Mouse (Mus musculus): ENCODE measurements around the gene 4930451I11Rik. TPM values are rescaled to one million over a fixed set of nuclear protein-coding genes. Genes with fewer than 3 reads are reported as not detected.

Gene 4930451I11Rik
- polyA plus RNA-seq (2014; fragmentation: Illumina TruSeq; extraction: RNeasy Lipid Tissue Mini Kit (QIAGEN cat#74804)) = not detected

DNA sequence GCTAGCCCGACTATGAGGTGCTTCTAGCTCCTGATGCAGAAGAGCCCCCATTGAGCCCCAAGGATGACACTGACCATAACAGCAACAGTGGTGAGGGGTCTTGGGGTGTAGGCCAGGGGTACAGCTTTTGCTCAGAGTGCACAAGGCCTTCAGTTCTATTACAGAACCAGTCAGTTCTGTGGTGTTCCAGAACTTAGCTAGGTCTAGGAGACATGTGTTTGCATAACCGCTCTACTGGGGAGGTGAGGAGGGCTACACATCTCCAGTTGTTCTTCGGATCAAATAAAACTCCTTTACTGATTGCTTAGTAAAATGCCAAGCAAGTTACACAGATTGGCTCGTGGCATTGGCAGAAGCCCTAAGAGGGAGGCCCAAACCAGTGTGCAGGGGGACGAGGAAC lies at the start of gene 4930451I11Rik:
4930451I11Rik (minus strand) TSS at position 101 of the 400 bp plus-strand sequence.

GRCm38 (mm10) chr7:126862147-126862784 lies 30.8 kb upstream of the 4930451I11Rik start, which contains the start of gene Ino80e:
Gene Ino80e (minus strand): TSS chr7:126862377.

DNA sequence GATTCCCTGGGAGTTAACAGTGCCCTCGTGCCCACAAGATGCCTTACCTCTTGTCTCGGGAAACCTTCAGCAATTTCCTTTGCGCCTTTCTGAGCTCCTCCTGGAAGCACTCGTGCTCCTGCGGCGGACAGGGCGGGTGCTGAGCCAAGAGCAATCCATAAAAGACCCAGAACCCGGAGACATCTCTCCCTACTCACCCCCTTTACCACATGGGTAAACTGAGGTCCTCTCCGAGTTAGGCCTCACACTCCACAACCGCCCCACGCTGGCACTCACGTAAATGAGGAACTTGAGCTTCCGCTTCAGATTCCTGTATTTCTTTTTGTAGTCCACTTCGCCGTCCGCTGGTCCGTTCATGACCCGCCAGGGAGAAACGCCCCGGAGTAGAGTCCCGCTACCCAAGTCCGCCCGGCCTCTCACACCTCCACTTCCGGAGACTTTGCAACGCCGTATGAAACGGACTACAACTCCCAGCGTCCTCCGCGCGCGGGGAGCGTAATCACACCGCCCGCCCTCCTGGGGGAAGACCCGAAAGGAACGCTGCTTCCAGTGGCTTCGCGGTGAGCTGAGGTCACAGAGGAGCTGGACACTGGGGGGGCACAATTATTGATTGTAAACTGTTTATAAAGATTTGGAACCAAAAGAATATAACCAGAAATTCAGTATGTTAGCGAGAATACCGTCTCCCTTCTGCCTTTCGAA lies 30.1 kb upstream of the 4930451I11Rik start, which contains the start of gene Hirip3:
Hirip3 (plus strand) TSS at position 544 of the 702 bp plus-strand sequence.

DNA sequence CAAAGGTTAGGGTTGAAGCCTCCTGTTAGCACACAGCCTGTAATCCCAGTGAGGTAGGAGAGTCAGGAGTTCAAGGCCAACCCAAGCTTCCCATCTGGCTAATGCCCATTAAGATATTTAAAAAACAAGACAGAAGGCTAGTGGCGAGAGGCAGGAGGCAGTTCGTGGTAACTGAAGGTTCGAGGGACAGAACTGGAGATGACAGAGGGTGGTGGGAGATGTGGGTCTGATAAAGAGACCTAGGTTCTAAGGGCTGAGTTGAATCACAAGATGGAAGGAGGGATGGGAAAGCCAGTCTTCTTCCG lies 15.6 kb upstream of the 4930451I11Rik start, which contains the start of gene Doc2a:
Doc2a (plus strand) TSS at position 301 of the 305 bp plus-strand sequence.

DNA sequence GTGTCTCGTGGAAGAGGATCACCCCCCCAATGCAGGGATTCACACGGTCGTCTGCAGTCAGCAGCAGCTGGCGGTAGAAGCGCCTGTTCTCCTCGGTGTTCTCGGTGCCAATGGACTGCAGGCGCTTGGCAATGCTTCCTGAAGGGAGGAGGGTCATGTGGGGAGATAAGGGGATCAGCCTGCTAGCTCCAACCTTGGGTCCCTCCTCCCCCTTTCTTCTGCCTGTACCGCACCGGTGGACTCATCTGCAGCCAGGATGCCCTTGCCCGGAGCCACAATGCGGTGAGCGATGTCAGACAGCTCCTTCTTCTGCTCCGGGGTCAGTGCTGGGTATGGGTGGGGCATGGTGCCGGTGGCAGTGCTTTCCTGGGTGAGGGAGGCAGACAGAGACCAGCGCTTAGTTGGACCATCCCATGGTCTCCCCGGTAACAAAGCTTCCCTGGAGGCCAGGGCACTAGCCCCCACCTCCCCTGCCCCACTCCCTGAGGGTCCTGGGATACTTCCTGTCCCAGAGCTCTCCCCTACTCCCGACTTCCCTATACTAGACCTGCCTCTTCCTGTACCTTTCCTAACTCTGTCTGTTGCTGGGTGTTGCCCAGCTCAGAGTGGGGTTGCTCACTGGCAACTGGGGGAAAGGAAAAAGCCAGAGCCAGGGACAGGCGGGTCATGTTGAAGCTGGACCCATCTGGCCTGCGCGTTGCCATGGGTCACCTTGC lies 33.9 kb downstream of the 4930451I11Rik start, which contains the start of gene Fam57b:
Fam57b (plus strand) TSS at position 258 of the 716 bp plus-strand sequence.

DNA sequence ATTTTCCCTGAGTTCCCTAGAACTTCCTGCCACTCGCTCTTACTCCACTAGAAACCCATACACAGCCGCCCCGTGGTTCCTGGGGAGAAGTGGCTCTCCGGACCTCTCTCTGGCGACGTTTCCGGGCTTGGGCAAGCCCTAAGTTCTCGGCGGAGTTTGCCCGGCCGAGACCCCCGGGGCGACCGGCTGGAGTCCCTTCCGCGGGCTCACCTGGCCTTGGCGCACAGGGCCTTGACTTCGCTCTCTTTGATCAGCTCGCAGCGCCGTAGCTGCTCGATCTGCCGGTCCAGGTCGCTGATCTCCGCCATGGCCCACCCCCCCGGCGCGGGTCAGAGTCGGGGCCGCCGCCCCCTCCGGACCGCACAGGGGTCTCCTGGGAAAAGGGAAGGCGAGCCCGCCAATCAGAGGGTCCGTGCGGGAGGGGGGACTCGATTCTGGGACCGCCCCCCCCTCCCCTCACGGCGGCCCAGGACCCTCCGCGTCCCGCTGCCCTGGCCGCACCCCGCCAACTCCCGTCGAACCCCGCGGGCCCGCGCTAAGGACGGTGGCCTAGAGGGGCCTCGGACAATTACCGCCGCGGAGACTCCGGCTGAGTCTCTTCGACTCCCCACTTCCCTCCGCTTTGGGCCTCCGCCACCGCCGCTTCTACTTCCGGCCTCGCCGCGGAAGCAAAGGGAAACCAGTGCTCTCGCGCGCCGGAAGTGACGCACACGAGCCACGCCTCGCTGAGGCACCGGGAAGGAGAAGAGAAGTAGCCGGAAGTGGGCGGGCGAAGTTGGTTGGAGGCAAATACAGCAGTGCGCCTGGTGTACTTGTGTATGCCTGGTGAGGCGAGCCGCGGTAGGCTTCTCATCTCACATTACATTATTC lies 39.4 kb downstream of the 4930451I11Rik start, which contains the start of gene Ppp4c:
Ppp4c (minus strand) TSS at position 646 of the 870 bp plus-strand sequence.

GRCm38 (mm10) chr7:126780971-126781635 lies 50.3 kb downstream of the 4930451I11Rik start, which contains the start of gene Tbx6:
Gene Tbx6 (plus strand): TSS chr7:126781483.

Other genes starting within 250 kb of the 4930451I11Rik start
- 0.26 TPM for gene Apobr, start 246.7 kb downstream of the 4930451I11Rik start, polyA plus RNA-seq (2014; fragmentation: Illumina TruSeq; extraction: RNeasy Lipid Tissue Mini Kit (QIAGEN cat#74804))
- gene Cln3, start 245.8 kb downstream of the 4930451I11Rik start, polyA plus RNA-seq (2014; fragmentation: Illumina TruSeq; extraction: RNeasy Lipid Tissue Mini Kit (QIAGEN cat#74804)) = 1.4 TPM
- not detected for gene Il27, start 236.7 kb downstream of the 4930451I11Rik start, polyA plus RNA-seq (2014; fragmentation: Illumina TruSeq; extraction: RNeasy Lipid Tissue Mini Kit (QIAGEN cat#74804))
- gene Nupr1, start 200.8 kb downstream of the 4930451I11Rik start, polyA plus RNA-seq (2014; fragmentation: Illumina TruSeq; extraction: RNeasy Lipid Tissue Mini Kit (QIAGEN cat#74804)) = 10.7 TPM
- gene Sgf29, start 182.3 kb downstream of the 4930451I11Rik start, polyA plus RNA-seq (2014; fragmentation: Illumina TruSeq; extraction: RNeasy Lipid Tissue Mini Kit (QIAGEN cat#74804)) = 2.7 TPM
- gene Sult1a1, start 155.2 kb downstream of the 4930451I11Rik start, polyA plus RNA-seq (2014; fragmentation: Illumina TruSeq; extraction: RNeasy Lipid Tissue Mini Kit (QIAGEN cat#74804)) = 42.1 TPM
- 0.26 TPM for gene Bola2, start 136.2 kb downstream of the 4930451I11Rik start, polyA plus RNA-seq (2014; fragmentation: Illumina TruSeq; extraction: RNeasy Lipid Tissue Mini Kit (QIAGEN cat#74804))
- gene Slx1b, start 135.9 kb downstream of the 4930451I11Rik start, polyA plus RNA-seq (2014; fragmentation: Illumina TruSeq; extraction: RNeasy Lipid Tissue Mini Kit (QIAGEN cat#74804)) = 1.2 TPM
- gene Coro1a, start 123.9 kb downstream of the 4930451I11Rik start, polyA plus RNA-seq (2014; fragmentation: Illumina TruSeq; extraction: RNeasy Lipid Tissue Mini Kit (QIAGEN cat#74804)) = 2.9 TPM
- gene Mapk3, start 72.0 kb downstream of the 4930451I11Rik start, polyA plus RNA-seq (2014; fragmentation: Illumina TruSeq; extraction: RNeasy Lipid Tissue Mini Kit (QIAGEN cat#74804)) = 15.3 TPM
- not detected for gene Gdpd3, start 65.3 kb downstream of the 4930451I11Rik start, polyA plus RNA-seq (2014; fragmentation: Illumina TruSeq; extraction: RNeasy Lipid Tissue Mini Kit (QIAGEN cat#74804))
- gene Ypel3, start 54.7 kb downstream of the 4930451I11Rik start, polyA plus RNA-seq (2014; fragmentation: Illumina TruSeq; extraction: RNeasy Lipid Tissue Mini Kit (QIAGEN cat#74804)) = 9.1 TPM
- gene Tbx6, start 50.2 kb downstream of the 4930451I11Rik start, polyA plus RNA-seq (2014; fragmentation: Illumina TruSeq; extraction: RNeasy Lipid Tissue Mini Kit (QIAGEN cat#74804)) = not detected
- 36.4 TPM for gene Ppp4c, start 39.1 kb downstream of the 4930451I11Rik start, polyA plus RNA-seq (2014; fragmentation: Illumina TruSeq; extraction: RNeasy Lipid Tissue Mini Kit (QIAGEN cat#74804))
- gene Fam57b, start 34.0 kb downstream of the 4930451I11Rik start, polyA plus RNA-seq (2014; fragmentation: Illumina TruSeq; extraction: RNeasy Lipid Tissue Mini Kit (QIAGEN cat#74804)) = 1.5 TPM
- not detected for gene Doc2a, start 15.8 kb upstream of the 4930451I11Rik start, polyA plus RNA-seq (2014; fragmentation: Illumina TruSeq; extraction: RNeasy Lipid Tissue Mini Kit (QIAGEN cat#74804))
- 21.5 TPM for gene Hirip3, start 30.3 kb upstream of the 4930451I11Rik start, polyA plus RNA-seq (2014; fragmentation: Illumina TruSeq; extraction: RNeasy Lipid Tissue Mini Kit (QIAGEN cat#74804))
- gene Ino80e, start 30.7 kb upstream of the 4930451I11Rik start, polyA plus RNA-seq (2014; fragmentation: Illumina TruSeq; extraction: RNeasy Lipid Tissue Mini Kit (QIAGEN cat#74804)) = 19.9 TPM
- 8.2 TPM for gene Taok2, start 53.1 kb upstream of the 4930451I11Rik start, polyA plus RNA-seq (2014; fragmentation: Illumina TruSeq; extraction: RNeasy Lipid Tissue Mini Kit (QIAGEN cat#74804))
- gene Tmem219, start 91.3 kb upstream of the 4930451I11Rik start, polyA plus RNA-seq (2014; fragmentation: Illumina TruSeq; extraction: RNeasy Lipid Tissue Mini Kit (QIAGEN cat#74804)) = 6.6 TPM
- 1.9 TPM for gene Kctd13, start 97.2 kb upstream of the 4930451I11Rik start, polyA plus RNA-seq (2014; fragmentation: Illumina TruSeq; extraction: RNeasy Lipid Tissue Mini Kit (QIAGEN cat#74804))
- not detected for gene Asphd1, start 117.9 kb upstream of the 4930451I11Rik start, polyA plus RNA-seq (2014; fragmentation: Illumina TruSeq; extraction: RNeasy Lipid Tissue Mini Kit (QIAGEN cat#74804))
- gene Sez6l2, start 118.9 kb upstream of the 4930451I11Rik start, polyA plus RNA-seq (2014; fragmentation: Illumina TruSeq; extraction: RNeasy Lipid Tissue Mini Kit (QIAGEN cat#74804)) = 2.7 TPM
- gene Cdipt, start 144.3 kb upstream of the 4930451I11Rik start, polyA plus RNA-seq (2014; fragmentation: Illumina TruSeq; extraction: RNeasy Lipid Tissue Mini Kit (QIAGEN cat#74804)) = 13.1 TPM
- 0.91 TPM for gene Cdiptos, start 144.5 kb upstream of the 4930451I11Rik start, polyA plus RNA-seq (2014; fragmentation: Illumina TruSeq; extraction: RNeasy Lipid Tissue Mini Kit (QIAGEN cat#74804))
- 0.46 TPM for gene Mvp, start 183.0 kb upstream of the 4930451I11Rik start, polyA plus RNA-seq (2014; fragmentation: Illumina TruSeq; extraction: RNeasy Lipid Tissue Mini Kit (QIAGEN cat#74804))
- gene Pagr1b, start 184.8 kb upstream of the 4930451I11Rik start, polyA plus RNA-seq (2014; fragmentation: Illumina TruSeq; extraction: RNeasy Lipid Tissue Mini Kit (QIAGEN cat#74804)) = not detected
- not detected for gene Pagr1a, start 185.7 kb upstream of the 4930451I11Rik start, polyA plus RNA-seq (2014; fragmentation: Illumina TruSeq; extraction: RNeasy Lipid Tissue Mini Kit (QIAGEN cat#74804))
- gene Gm42742, start 189.5 kb upstream of the 4930451I11Rik start, polyA plus RNA-seq (2014; fragmentation: Illumina TruSeq; extraction: RNeasy Lipid Tissue Mini Kit (QIAGEN cat#74804)) = 0.60 TPM
- gene Prrt2, start 189.6 kb upstream of the 4930451I11Rik start, polyA plus RNA-seq (2014; fragmentation: Illumina TruSeq; extraction: RNeasy Lipid Tissue Mini Kit (QIAGEN cat#74804)) = not detected
- 33.1 TPM for gene Maz, start 195.4 kb upstream of the 4930451I11Rik start, polyA plus RNA-seq (2014; fragmentation: Illumina TruSeq; extraction: RNeasy Lipid Tissue Mini Kit (QIAGEN cat#74804))
- 6.0 TPM for gene Kif22, start 210.8 kb upstream of the 4930451I11Rik start, polyA plus RNA-seq (2014; fragmentation: Illumina TruSeq; extraction: RNeasy Lipid Tissue Mini Kit (QIAGEN cat#74804))